Mouse (Mus musculus) heart, postnatal 0 days (tissue): ENCODE results near the gene Sema3d. TPM values are rescaled to one million over a fixed set of nuclear protein-coding genes. Genes with fewer than 3 reads are reported as not detected.

Source experiments
- ATAC-seq: fragments of 200-750 bp; cut with Nextera tagmentation; 2 replicates; pipeline ENCODE4 v1.8.0; 2017; ENCODE audit warnings: low read depth, moderate number of reproducible peaks, moderate library complexity; ENCODE audit not compliant: insufficient read depth
- DNase-seq: peaks from one replicate; pipeline ENCODE4 v3.0.0-alpha.2; 2016; ENCODE audit warnings: low spot score
- H3K27ac ChIP-seq: fragments of 300-500 bp; sonication (generic); 2 replicates; pipeline ENCODE4 v1.5.1; 2014; ENCODE audit warnings: low read depth, mild to moderate bottlenecking
- H3K27me3 ChIP-seq: fragments of 300-500 bp; sonication (generic); 2 replicates; pipeline ENCODE4 v1.6.1; 2014; ENCODE audit warnings: low read length, mixed read lengths; ENCODE audit not compliant: control insufficient read depth, insufficient read depth
- H3K36me3 ChIP-seq: fragments of 300-500 bp; sonication (generic); replicated peaks from 2 replicates; pipeline ENCODE4 v1.6.1; 2014; ENCODE audit warnings: low read length, mixed read lengths; ENCODE audit not compliant: control insufficient read depth, insufficient read depth
- H3K4me1 ChIP-seq: fragments of 300-500 bp; sonication (generic); 2 replicates; pipeline ENCODE4 v1.6.1; 2014; ENCODE audit warnings: antibody characterized with exemption; ENCODE audit not compliant: control insufficient read depth, insufficient read depth
- H3K4me2 ChIP-seq: fragments of 300-500 bp; sonication (generic); 2 replicates; pipeline ENCODE4 v1.6.1; 2014; ENCODE audit warnings: low read depth, mild to moderate bottlenecking, low read length, moderate library complexity
- H3K4me3 ChIP-seq: fragments of 300-500 bp; sonication (generic); 2 replicates; pipeline ENCODE4 v1.5.1; 2014; ENCODE audit warnings: low read depth, low read length
- H3K9ac ChIP-seq: fragments of 300-500 bp; sonication (generic); replicated peaks from 2 replicates; pipeline ENCODE4 v1.6.1; 2014; ENCODE audit warnings: low read depth, low read length, mixed read lengths
- H3K9me3 ChIP-seq: fragments of 300-500 bp; sonication (generic); replicated peaks from 2 replicates; pipeline ENCODE4 v1.6.1; 2016; ENCODE audit warnings: low read length; ENCODE audit not compliant: control insufficient read depth
- CTCF ChIP-seq: IDR thresholded peaks from 2 replicates; pipeline ENCODE4 v1.5.1; 2016; ENCODE audit warnings: antibody characterized with exemption, control low read depth, low read depth
- EP300 ChIP-seq: IDR thresholded peaks from 2 replicates; pipeline ENCODE4 v1.6.1; 2016; ENCODE audit warnings: antibody characterized with exemption, low read depth
- WGBS: fragments of 180-500 bp; shearing (Covaris S2); extraction: QIAGEN DNeasy Blood & Tissue Kit; methylation state at CpG from one replicate; pipeline ENCODE4 v1.1.7; 2014; 5-methylcytosine and 5-hydroxymethylcytosine counted together
- polyA plus RNA-seq: library from polyadenylated mRNA; unstranded; fragments of >200 nt; fragmentation: Nextera tagmentation; extraction: Ambion mirVana; gene quantifications from 2 replicates; pipeline ENCODE4 v1.2.1, GENCODE M21; 2015
- total RNA-seq: library from RNA; depleted of rRNA; stranded (reverse); fragments of >200 nt; gene quantifications from 2 replicates; pipeline ENCODE4 v1.2.3, GENCODE M21; 2014; ENCODE audit warnings: low replicate concordance

Sema3d gene
- total and polyA plus RNA-seq, 2 experiments from 2014 or later, result 3.8 to 4.7 TPM

GRCm38 (mm10) chr5:12499791-12500504 is 116.8 kb downstream of the Sema3d start:
- Histone ChIP-seq H3K27me3 (no peaks in the 10 kb centered on the region), H3K4me1 (peaks cover 21% of the 10 kb centered on the region; the same call in 1 of the 2 replicates), H3K27ac (peak overlapping the region; percentile 87), H3K9me3 (no peaks in the 10 kb centered on the region), H3K36me3 (no peaks in the 10 kb centered on the region), H3K4me2 (no peak overlapping the region), H3K9ac (no peak overlapping the region), H3K4me3 (no peak overlapping the region)
- WGBS, result 24% methylated on average over 6 of the region's 6 CpGs
- DNase-seq (peak; percentile 92), ATAC-seq (peak; percentile 94)
- peak; percentile 90 for TF ChIP-seq EP300
- TF ChIP-seq CTCF, result no peak

GRCm38 (mm10) chr5:12512471-12512870 is 129.3 kb downstream of the Sema3d start:
- Histone ChIP-seq H3K36me3 (no peaks in the 10 kb centered on the region), H3K9ac (no peak overlapping the region), H3K4me2 (no peak overlapping the region), H3K27ac (no peak overlapping the region), H3K27me3 (no peaks in the 10 kb centered on the region), H3K4me3 (no peak overlapping the region), H3K4me1 (0 out of 2 replicates have a peak, but pooled peaks cover 4% of the 10 kb centered on the region), H3K9me3 (no peaks in the 10 kb centered on the region)
- TF ChIP-seq EP300 (no peak), CTCF (no peak)
- no peak for ATAC-seq
- DNase-seq, result no peak
- WGBS, result 34% methylated on average over 1 of the region's 1 CpGs

GRCm38 (mm10) chr5:12515283-12515682 is 132.1 kb downstream of the Sema3d start:
- H3K27me3 ChIP-seq, result no peaks in the 10 kb centered on the region
- H3K4me1 ChIP-seq, result no peaks in the 10 kb centered on the region
- ATAC-seq (no peak), DNase-seq (no peak)
- no peaks in the 10 kb centered on the region for H3K36me3 ChIP-seq
- H3K9me3 ChIP-seq, result no peaks in the 10 kb centered on the region
- no peak overlapping the region for H3K9ac ChIP-seq
- 84% methylated on average over 4 of the region's 4 CpGs for WGBS
- H3K4me3 ChIP-seq, result no peak overlapping the region
- no peak overlapping the region for H3K27ac ChIP-seq
- TF ChIP-seq EP300 (no peak), CTCF (no peak)
- no peak overlapping the region for H3K4me2 ChIP-seq

- Histone ChIP-seq H3K4me3 (no peak overlapping the region), H3K4me1 (no peaks in the 10 kb centered on the region), H3K27ac (no peak overlapping the region), H3K9me3 (0 out of 2 replicates have a peak, but pooled peaks cover 3% of the 10 kb centered on the region), H3K9ac (no peak overlapping the region), H3K36me3 (no peaks in the 10 kb centered on the region), H3K27me3 (no peaks in the 10 kb centered on the region), H3K4me2 (no peak overlapping the region)
- DNase-seq, result no peak
- TF ChIP-seq CTCF, result no peak
- TF ChIP-seq EP300, result no peak
- 65% methylated on average over 4 of the region's 4 CpGs for WGBS
- no peak for ATAC-seq
These were observed 142.1 kb downstream of the Sema3d start for GRCm38 (mm10) chr5:12525235-12525767.

GRCm38 (mm10) chr5:12528596-12528995 is 145.4 kb downstream of the Sema3d start:
- Histone ChIP-seq H3K4me2 (no peak overlapping the region), H3K9me3 (no peaks in the 10 kb centered on the region), H3K27ac (no peak overlapping the region), H3K36me3 (no peaks in the 10 kb centered on the region), H3K4me1 (no peaks in the 10 kb centered on the region), H3K27me3 (no peaks in the 10 kb centered on the region), H3K9ac (no peak overlapping the region), H3K4me3 (no peak overlapping the region)
- ATAC-seq (no peak), DNase-seq (no peak)
- WGBS, result 88% methylated on average over 2 of the region's 2 CpGs
- TF ChIP-seq CTCF (no peak), EP300 (no peak)
